Mouse (Mus musculus) thymus, adult 18-20 months (tissue): ENCODE data around the gene Shld1.

Source experiments
- DNase-seq, 2 experiments: peaks; one replicate each; pipeline ENCODE4 v3.0.0; 2022; ENCODE audit warnings: mixed read lengths in 2 of 2

The Shld1 gene

DNA sequence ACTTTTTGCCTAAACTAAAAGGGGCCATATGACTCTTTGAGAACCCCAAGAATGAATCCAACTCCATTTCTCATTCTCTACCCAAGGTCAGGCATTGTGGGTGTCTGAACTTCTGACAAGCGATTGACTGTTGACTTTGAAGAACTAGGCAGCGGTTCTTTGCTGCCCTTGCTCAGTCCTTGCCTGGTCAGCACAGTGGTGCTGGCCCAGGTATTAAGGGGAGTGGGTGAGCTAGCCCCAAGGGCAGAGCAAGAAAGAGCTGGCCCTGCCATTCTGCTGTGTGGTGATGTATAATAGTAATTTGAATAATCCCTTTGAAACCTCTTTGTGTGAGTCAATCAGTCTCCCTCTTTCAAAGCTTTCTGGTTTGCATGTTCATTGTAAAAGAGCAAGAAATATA lies 39.4 kb downstream of the Shld1 start:
- DNase-seq: no peak

DNA sequence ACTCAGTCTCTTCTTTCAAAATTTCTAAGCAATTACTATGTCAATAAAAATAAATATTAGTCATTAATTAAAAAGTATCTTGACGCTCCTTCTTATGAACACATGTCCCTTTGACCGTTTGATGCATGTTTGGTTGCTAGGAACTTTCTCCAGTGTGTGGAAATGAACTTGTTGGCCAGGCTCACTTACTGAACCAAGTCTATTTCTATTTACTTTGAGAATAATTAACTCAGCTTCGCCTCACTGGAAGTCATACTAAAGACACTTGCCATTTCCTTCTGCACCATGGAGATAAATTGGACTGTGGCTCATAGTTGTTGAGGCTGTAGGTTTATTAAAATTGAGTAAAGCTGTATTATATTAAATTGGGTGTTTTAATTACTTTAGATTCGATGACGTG lies 46.2 kb downstream of the Shld1 start:
- DNase-seq: no peak

DNA sequence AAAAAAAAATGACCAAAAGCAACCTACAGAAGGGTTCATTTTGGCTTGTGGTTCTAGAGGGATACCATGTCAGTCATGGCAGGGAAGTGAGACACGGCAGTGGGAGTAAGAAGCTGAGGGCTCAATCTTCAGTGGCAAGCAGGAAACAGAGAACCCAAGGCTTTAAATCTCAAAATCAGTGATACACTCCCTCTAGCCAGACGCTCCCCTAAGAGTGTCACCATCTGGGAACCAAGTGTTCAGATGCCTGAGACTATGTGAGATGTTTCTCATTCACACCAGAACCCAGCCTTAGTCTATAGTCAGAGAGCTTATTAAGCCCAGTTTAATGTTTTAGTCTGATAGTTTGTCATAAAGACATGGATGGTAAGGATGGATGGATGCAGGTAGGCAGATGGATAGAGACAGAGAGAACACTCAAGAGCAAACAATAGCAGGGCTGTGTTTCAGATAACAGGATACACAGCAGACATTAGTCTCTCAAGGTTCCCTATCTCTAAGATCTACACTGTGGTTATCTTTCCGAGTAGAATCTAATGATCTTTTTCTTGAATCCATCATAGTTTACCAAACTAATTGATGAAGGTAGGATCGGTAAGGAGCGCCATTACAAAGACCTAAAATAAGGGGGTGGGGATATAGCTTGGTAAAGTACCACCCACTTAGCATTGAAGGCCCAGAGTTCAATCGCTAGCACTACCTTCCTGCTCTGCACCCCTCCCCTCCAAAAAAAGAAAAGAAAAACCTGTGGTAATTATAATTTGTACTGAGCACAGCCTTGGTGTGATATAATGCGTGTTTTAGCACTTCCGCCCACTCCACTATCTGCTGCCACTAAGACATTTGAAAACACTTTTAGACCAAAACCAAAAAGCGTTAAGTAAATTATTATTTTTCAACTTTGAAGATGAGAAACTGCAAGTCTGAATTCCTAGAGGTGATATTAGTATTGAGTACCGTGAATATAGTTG lies 47.2 kb downstream of the Shld1 start:
- no peak for DNase-seq

DNA sequence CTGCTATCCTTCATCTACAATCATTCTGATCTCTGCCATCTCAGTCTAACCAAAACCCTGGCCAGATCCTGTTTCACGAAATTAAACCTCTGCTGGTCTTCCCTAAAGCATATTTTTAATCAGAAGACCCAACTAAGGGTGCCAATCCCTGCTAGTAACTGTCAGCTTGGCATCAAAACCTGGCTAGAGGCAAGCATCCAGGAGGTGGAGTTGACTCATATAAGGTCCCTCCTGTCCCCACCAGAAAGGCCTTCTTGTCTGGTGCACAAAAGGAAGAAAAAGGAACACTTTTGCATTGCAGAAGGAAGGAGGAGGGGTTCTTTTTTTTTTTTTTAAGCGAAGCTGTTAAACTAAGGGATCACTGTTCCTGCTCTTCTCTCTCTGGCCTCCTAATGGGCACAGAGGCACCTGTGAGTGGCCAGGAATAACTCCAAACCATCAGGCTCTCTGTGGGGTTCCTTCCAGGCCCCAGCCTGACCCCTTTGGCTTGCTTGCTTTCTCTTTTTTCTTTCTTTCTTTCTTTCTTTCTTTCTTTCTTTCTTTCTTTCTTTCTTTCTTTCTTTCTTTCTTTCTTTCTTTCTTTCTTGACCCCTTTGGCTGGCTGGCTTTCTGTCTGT lies 52.2 kb downstream of the Shld1 start:
- DNase-seq: no peak

DNA sequence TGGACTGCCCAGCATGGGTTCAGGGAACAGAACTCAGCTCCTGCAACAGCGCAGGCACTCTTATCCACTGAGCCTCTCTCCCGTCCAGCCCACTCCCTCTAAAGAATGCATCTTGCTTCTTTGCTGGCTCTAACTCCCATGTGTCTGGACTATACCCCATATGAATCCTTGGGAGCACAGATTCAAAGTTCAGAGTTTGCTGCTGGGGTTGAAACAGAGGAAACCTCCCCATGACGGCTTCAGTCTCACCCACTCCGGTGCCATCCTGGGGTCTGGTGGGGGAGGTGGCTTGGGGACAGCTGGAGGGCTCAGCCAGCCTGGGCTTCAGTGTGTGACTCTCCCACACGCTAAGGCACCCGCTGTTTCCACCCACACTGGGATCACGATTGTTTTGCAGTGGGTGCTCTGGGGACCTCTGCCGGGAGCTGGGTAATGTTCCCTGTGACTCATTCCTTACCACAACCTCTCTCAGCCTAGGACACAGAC lies 55.2 kb downstream of the Shld1 start:
- no peak for DNase-seq

DNA sequence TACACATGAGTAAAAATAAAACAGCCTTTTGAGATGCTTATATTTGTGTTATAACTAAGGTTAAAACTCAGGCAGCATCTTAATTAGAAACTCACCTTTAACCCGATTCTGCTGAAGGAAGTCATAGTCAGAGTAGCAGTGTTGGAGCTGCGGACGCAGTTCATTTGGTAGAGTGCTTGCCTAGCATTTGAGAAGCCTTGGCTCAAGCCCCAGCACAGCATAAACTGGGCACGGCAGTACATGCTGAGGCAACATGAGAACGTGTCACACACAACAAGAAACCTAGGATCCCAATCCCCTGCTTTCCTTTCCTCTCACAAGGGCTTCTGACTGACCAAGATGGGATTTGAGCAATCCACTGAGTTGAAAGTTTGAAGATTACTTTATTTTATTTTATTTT lies 58.1 kb downstream of the Shld1 start:
- DNase-seq: no peak

DNA sequence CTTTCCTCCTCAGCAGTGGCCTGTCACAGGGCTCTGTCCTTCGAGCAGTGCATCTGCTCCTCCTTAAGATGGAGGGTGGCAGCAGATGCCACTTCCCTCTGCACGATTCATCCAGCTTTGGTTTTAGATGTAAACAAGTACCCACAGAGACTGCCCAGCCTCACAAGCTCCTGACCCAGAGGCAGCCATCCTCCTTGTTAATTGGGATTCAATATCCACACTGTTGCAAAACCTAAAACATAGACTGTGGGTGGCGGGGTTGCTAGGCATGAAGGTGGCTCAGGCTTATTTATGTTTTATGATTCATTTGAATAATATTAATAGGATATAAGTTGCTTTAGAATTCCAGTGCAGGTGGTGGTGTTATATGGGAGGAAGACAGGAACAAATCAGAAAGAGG lies 59.4 kb downstream of the Shld1 start:
- DNase-seq: no peak

DNA sequence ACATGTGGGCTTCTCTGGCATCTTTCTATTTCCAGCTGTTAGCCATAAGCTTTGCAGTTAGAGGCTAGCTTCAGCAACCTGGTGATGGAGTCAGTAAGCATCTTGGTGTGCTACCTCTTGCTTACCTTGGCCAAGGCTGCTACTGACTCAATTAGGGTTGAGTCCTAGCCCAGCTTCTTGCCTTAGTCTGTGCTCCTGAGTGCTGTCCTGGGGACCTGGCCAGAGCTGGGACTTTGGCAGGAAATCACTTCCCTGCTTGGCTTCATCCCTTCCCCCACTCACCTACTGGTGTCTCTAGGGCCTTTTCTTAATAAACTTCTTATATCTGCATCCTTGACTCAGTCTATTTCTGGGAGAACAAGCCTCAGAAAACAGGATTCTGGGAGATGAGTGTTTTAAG lies 64.0 kb downstream of the Shld1 start:
- no peak for DNase-seq

DNA sequence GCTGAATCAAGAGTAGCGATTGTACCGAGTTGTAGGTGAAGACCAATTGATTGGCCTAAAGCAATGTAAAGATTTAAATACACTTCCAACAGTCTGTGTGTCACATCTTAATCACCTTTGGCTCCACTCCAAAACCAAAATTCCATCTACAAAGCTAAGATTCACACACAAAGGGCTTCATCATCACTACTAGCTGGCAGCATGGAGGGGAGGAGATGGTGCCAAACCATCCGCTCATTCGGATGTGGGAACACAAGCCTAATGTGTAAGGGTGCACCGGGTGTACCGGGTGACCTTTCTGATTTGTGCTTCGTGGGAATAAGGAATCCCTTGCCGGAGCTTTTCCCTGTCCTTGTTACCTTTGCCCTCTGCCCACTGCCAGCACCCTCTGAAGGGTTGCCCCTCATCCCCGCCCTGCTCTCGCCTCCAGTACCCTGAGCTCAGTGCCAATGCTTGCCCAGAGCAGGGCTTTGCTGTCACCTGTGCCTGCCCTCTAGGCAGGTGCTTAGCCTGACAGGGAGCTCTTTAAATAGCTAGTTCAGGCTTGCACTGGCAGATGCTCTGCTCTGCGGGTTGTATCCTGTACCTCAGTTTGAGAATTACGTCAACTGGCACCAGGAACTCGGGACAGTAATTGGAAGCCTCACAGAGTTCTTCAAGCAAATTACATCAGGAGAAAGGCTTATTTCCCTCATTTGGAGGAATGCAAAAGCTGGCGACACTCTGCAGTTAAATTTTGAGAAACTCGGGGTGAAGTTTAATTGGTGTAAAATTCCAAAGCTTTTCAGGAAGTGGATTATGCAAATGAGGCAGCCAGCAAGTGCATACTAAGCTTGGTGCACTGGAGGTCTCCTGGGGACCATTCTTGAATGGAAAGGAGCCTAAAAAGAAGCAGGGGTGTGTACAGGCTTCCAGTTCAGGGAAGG lies 64.7 kb downstream of the Shld1 start:
- no peak for DNase-seq

DNA sequence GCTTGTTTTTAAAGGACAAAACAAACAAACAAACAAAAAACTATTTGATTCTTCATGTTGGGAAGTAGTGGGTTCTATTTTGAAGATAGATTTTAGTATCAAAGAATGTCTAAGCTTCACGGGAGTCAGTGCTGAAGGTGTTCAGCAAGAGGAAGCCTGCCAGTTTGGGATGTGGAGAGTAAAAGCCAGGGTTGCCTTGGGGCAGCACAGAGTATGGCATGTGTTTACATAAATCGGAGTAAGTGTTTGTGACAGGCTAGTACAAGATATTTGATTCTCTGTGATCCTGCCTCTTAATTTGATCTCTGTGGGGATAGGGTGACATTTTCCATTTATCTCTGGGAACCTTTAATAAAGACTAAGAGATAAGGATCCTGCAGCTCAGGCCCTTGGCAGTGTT lies 65.7 kb downstream of the Shld1 start:
- DNase-seq: no peak

DNA sequence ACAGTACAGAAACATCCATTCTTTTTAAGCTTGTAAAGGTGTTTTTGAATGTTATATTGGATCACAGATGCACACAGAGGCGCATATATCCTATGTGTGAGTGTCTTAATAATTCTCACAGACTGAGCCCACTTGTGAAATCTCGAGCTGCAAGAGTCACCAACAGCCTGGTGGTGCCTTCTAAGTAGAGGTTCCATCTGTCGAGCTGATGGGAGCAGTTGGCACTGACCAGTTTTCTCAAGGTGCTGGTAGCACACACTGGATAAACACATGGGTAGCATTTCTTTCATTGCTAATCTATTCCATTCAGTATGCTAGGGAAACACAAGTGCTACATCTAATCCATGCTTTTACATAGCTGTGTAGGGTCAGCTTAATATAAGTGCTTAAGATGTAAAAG lies 66.4 kb downstream of the Shld1 start:
- no peak for DNase-seq

DNA sequence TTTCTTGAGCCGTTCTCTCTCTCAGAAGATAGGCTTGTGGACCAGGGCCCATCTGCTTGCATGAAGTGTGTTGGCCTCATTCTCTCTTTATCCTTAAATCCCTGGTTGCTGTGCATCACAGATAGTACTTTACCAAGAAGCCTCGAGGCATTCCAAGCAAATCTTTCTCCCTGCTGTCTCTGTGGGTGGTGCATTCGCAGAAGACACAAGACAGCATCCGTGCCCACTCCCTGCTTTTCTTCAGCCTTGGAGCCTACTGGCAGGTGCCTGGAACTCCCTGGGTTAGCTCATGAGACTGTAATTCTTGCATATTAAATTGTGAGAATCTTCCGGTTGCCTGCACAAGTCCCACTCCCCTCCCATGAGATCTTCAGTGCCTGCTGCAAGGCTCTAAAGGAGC lies 71.2 kb downstream of the Shld1 start:
- no peak for DNase-seq

DNA sequence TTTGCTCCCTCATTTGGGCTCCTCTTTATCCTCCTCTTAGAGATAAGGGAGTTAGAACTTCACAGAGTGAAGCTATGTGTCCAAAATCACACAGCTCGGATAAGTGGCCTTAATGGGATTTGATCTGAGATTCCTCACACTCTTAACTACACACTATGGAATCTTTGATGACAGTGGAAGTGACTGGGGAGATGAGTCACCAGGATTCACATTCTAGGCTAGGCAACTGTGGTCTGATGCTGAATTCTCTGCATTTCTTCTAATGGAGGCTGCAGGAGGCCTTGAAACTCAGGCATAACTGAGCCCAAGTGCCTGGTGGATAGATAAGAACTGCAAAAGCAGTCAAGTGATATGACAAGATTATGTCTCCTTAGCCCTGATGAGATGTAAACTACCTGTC lies 84.1 kb downstream of the Shld1 start:
- no peak for DNase-seq

DNA sequence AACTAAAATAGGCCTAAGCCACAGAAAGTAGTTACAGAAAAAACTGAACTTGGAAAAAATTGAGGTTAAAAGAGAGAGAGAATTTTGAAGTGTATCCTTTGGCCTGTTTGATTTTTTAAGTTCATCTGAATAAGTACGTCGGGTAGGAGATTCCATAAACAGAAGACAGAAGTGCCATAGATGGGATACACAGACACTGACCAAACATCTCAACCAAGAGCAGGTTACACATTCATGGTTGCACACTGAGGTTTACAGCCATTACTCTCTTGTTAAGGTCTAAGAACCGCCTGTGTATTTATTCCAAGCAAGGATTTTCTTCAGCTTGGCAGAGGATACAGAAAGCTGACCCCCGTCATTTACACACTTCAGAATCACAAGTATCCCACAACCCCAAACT lies 94.2 kb downstream of the Shld1 start, which contains the start of gene Chgb:
Gene Chgb, plus strand, starts transcription at position 301 of the 400 bp plus-strand sequence.
- no peak for DNase-seq

DNA sequence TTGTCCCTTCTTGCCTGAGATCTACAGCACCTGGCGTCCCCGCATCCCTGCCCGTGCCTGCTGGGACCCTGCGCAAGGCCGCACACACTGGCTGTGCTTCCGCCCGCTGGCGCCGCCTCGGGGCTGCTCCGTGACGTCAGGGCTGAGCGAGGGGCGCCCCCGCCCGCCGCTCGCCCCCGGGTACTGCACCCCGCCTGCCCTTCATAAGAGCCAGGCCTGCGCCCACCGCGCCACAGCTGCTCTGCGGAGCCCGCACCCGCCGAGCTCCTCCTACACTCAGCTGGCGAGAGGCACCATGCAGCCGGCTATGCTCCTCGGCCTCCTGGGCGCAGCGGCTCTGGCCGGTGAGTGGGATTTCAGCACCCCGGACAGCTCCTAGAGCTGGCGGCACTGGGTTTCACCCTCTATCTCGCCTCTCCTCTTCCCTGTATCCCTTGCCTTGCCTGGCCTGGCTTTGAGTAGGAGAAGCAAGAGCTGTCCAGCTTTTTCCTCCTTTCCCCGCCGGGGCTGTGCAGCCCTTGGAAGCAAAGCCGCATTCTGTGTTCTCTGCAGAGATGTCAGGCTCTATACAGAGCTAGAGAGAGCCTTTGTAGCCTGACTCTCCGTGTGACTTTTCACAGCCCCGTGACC lies 94.8 kb downstream of the Shld1 start:
- peak; percentile 58 for DNase-seq

DNA sequence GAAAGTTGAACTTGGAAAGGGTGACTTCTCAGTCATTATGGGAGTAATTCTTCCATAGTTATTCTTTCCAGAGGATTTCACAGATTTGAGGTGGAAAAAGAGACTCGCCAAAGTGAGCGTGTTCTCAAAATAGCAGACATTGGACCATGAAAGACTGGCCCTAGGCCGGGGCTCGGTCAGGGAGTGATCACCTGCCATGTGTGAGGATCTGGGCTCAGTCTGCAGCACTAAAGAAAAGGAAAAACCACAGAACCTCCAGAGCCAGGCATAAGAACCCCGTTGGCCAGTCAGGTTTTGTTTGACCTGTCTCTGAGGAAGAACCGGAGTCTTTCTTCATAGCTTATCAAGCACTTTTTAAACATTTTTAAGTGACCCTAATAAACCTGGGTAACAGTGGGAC lies 97.3 kb downstream of the Shld1 start:
- DNase-seq: no peak

DNA sequence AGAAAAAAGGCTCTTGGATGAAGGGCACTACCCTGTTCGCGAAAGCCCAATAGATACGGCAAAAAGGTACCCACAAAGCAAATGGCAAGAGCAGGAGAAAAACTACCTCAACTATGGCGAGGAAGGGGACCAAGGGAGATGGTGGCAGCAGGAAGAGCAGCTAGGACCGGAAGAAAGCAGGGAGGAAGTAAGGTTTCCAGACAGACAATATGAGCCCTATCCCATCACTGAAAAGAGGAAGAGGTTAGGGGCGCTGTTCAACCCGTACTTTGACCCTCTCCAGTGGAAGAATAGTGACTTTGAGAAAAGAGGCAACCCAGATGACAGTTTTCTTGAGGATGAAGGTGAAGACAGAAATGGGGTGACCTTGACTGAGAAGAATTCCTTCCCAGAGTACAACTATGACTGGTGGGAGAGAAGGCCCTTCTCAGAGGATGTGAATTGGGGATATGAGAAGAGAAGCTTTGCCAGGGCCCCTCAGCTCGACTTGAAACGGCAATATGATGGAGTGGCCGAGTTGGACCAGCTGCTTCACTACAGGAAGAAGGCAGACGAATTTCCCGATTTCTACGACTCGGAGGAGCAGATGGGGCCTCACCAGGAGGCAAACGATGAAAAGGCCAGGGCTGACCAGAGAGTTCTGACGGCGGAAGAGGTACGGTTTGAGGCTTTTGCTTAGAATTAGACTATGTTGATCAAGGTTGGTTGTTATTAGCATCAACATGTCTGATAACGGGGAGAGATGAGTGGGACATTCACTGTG lies 106.9 kb downstream of the Shld1 start:
- no peak for DNase-seq

DNA sequence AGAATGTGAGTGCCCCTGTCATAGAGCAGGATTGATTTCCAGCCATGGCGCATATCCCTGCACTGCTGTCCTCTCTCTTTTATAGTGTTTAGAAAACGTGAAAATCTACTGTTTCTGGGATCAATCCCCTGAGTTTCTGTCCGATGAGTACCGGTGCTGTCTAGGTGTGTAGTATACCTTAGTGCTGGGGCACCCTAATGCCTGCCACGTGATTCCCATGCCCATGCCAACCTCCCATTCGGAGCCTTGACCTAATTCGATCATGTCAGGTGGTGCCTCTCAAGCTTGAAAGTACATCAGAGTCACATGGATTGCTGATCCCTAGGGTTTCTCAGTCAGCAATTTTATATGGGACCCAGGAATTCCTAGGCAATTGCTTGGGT lies 107.5 kb downstream of the Shld1 start:
- no peak for DNase-seq
